Mouse (Mus musculus) fibroblast of lung, adult 2 months (primary cell): ENCODE measurements around the gene Zfp658.

Experiments
- DNase-seq: peaks from one replicate; pipeline ENCODE4 v3.0.0-alpha.2; 2011; ENCODE audit warnings: low read depth

Zfp658 gene

GRCm38 (mm10) chr7:43562006-43562633 lies at the start of gene Zfp658:
Gene Zfp658, plus strand, starts transcription at chr7:43562256.
- peak; percentile 75 for DNase-seq

- no peak for DNase-seq
These were observed 49.5 kb upstream of the Zfp658 start for GRCm38 (mm10) chr7:43512519-43512918.

GRCm38 (mm10) chr7:43515076-43515475 lies 47.0 kb upstream of the Zfp658 start:
- DNase-seq, result no peak

- DNase-seq, result no peak
These were observed 43.7 kb upstream of the Zfp658 start for GRCm38 (mm10) chr7:43518341-43518740.

- DNase-seq, result no peak
These were observed 39.3 kb upstream of the Zfp658 start for GRCm38 (mm10) chr7:43522776-43523175.

GRCm38 (mm10) chr7:43525313-43525712 lies 36.7 kb upstream of the Zfp658 start:
- DNase-seq, result no peak

GRCm38 (mm10) chr7:43530216-43530785 lies 31.8 kb upstream of the Zfp658 start:
- peak; percentile 17 for DNase-seq

GRCm38 (mm10) chr7:43532936-43533505 lies 29.0 kb upstream of the Zfp658 start:
- DNase-seq, result no peak

- DNase-seq, result no peak
These were observed 23.5 kb upstream of the Zfp658 start for GRCm38 (mm10) chr7:43538524-43538923.

GRCm38 (mm10) chr7:43544225-43544977 lies 17.7 kb upstream of the Zfp658 start, which contains the start of gene Cd33:
Gene Cd33, minus strand, starts transcription at chr7:43544428.
- no peak for DNase-seq

- no peak for DNase-seq
These were observed 16.2 kb upstream of the Zfp658 start for GRCm38 (mm10) chr7:43545656-43546545.

GRCm38 (mm10) chr7:43547666-43548065 lies 14.4 kb upstream of the Zfp658 start:
- no peak for DNase-seq

- DNase-seq, result no peak
These were observed 13.8 kb upstream of the Zfp658 start for GRCm38 (mm10) chr7:43548206-43548605.

- no peak for DNase-seq
These were observed 8.9 kb upstream of the Zfp658 start for GRCm38 (mm10) chr7:43553153-43553552.

- DNase-seq, result peak; percentile 26
These were observed 7.5 kb upstream of the Zfp658 start for GRCm38 (mm10) chr7:43554550-43554949.

GRCm38 (mm10) chr7:43555351-43555750 lies 6.7 kb upstream of the Zfp658 start:
- DNase-seq, result no peak

GRCm38 (mm10) chr7:43556901-43557300 lies 5.2 kb upstream of the Zfp658 start:
- no peak for DNase-seq

- DNase-seq, result no peak
These were observed 605 bp downstream of the Zfp658 start for GRCm38 (mm10) chr7:43562651-43563070.

- DNase-seq, result no peak
These were observed 1.2 kb downstream of the Zfp658 start for GRCm38 (mm10) chr7:43563300-43563699.

GRCm38 (mm10) chr7:43571216-43571615 lies 9.2 kb downstream of the Zfp658 start:
- DNase-seq, result no peak

GRCm38 (mm10) chr7:43579440-43580171 lies 17.6 kb downstream of the Zfp658 start, which contains the start of gene Zfp719:
Gene Zfp719, plus strand, starts transcription at chr7:43579610.
- DNase-seq, result peak; percentile 95
